Mouse (Mus musculus): ENCODE data around the gene Pkd2.
"Not testable (repeated sequence)": the region's sequence is repeated elsewhere in the genome, so short reads cannot be mapped to it uniquely, and the experiment has no call there.

The Pkd2 gene

GRCm38 (mm10) chr5:104458832-104459705 lies at the start of gene Pkd2:
Pkd2 (plus strand) TSS chr5:104459450.
- in situ Hi-C loops (cut with MboI, MseI): no loop called here

- in situ Hi-C loops (cut with MboI, MseI): no loop called here
Measured at GRCm38 (mm10) chr5:104415999-104416398, 43.3 kb upstream of the Pkd2 start.

GRCm38 (mm10) chr5:104417028-104417427 lies 42.2 kb upstream of the Pkd2 start:
- in situ Hi-C loops (cut with MboI, MseI): no loop called here

- in situ Hi-C loops (cut with MboI, MseI): no loop called here
Measured at GRCm38 (mm10) chr5:104417721-104418120, 41.5 kb upstream of the Pkd2 start.

- in situ Hi-C loops (cut with MboI, MseI): no loop called here
Measured at GRCm38 (mm10) chr5:104422039-104422438, 37.2 kb upstream of the Pkd2 start.

GRCm38 (mm10) chr5:104423861-104424260 lies 35.4 kb upstream of the Pkd2 start:
- in situ Hi-C loops (cut with MboI, MseI): no loop called here

- in situ Hi-C loops (cut with MboI, MseI): no loop called here
Measured at GRCm38 (mm10) chr5:104425949-104426348, 33.3 kb upstream of the Pkd2 start.

GRCm38 (mm10) chr5:104432886-104433285 lies 26.4 kb upstream of the Pkd2 start:
- in situ Hi-C loops (cut with MboI, MseI): no loop called here

- in situ Hi-C loops (cut with MboI, MseI): no loop called here
Measured at GRCm38 (mm10) chr5:104433968-104434565, 25.2 kb upstream of the Pkd2 start.

- in situ Hi-C loops (cut with MboI, MseI): no loop called here
Measured at GRCm38 (mm10) chr5:104434835-104435301, 24.4 kb upstream of the Pkd2 start, which contains the start of gene Spp1. Spp1 (plus strand) TSS chr5:104435118.

GRCm38 (mm10) chr5:104436406-104437076 lies 22.7 kb upstream of the Pkd2 start:
- in situ Hi-C loops (cut with MboI, MseI): no loop called here

- in situ Hi-C loops (cut with MboI, MseI): no loop called here
Measured at GRCm38 (mm10) chr5:104442396-104442795, 16.9 kb upstream of the Pkd2 start.

- in situ Hi-C loops (cut with MboI, MseI): no loop called here
Measured at GRCm38 (mm10) chr5:104442850-104443249, 16.4 kb upstream of the Pkd2 start.

- in situ Hi-C loops (cut with MboI, MseI): no loop called here
Measured at GRCm38 (mm10) chr5:104446156-104446555, 13.1 kb upstream of the Pkd2 start.

- in situ Hi-C loops (cut with MboI, MseI): not testable (repeated sequence)
Measured at GRCm38 (mm10) chr5:104448346-104448745, 10.9 kb upstream of the Pkd2 start.

- in situ Hi-C loops (cut with MboI, MseI): no loop called here
Measured at GRCm38 (mm10) chr5:104449491-104449890, 9.8 kb upstream of the Pkd2 start.

GRCm38 (mm10) chr5:104453075-104453474 lies 6.2 kb upstream of the Pkd2 start:
- in situ Hi-C loops (cut with MboI, MseI): no loop called here

GRCm38 (mm10) chr5:104454564-104454963 lies 4.7 kb upstream of the Pkd2 start:
- in situ Hi-C loops (cut with MboI, MseI): no loop called here

- in situ Hi-C loops (cut with MboI, MseI): no loop called here
Measured at GRCm38 (mm10) chr5:104459706-104460455, 631 bp downstream of the Pkd2 start.

GRCm38 (mm10) chr5:104460456-104460838 lies 1.2 kb downstream of the Pkd2 start:
- in situ Hi-C loops (cut with MboI, MseI): no loop called here

GRCm38 (mm10) chr5:104460856-104461255 lies 1.6 kb downstream of the Pkd2 start:
- in situ Hi-C loops (cut with MboI, MseI): no loop called here

- in situ Hi-C loops (cut with MboI, MseI): no loop called here
Measured at GRCm38 (mm10) chr5:104465279-104465678, 6.0 kb downstream of the Pkd2 start.

All from T-helper 1 cell (primary cell).